Mouse (Mus musculus) lung, postnatal 0 days (tissue): ENCODE results near the gene Treml4. TPM values are rescaled to one million over a fixed set of nuclear protein-coding genes. Genes with fewer than 3 reads are reported as not detected.

Experiments used
- ATAC-seq: fragments of 200-750 bp; cut with Nextera tagmentation; 2 replicates; pipeline ENCODE4 v1.8.0; 2017; ENCODE audit warnings: moderate library complexity
- DNase-seq: peaks from one replicate; pipeline ENCODE4 v3.0.0-alpha.2; 2016; ENCODE audit warnings: low spot score
- H3K27ac ChIP-seq: fragments of 300-500 bp; sonication (generic); 2 replicates; pipeline ENCODE4 v1.5.1; 2014; ENCODE audit warnings: antibody characterized with exemption, mild to moderate bottlenecking, low read length, mixed read lengths
- H3K27me3 ChIP-seq: fragments of 300-500 bp; sonication (generic); replicated peaks from 2 replicates; pipeline ENCODE4 v1.6.1; 2014; ENCODE audit warnings: low read length, mixed read lengths; ENCODE audit not compliant: insufficient read depth
- H3K36me3 ChIP-seq: fragments of 300-500 bp; sonication (generic); 2 replicates; pipeline ENCODE4 v1.6.1; 2014; ENCODE audit warnings: low read length, mixed read lengths; ENCODE audit not compliant: insufficient read depth
- H3K4me1 ChIP-seq: fragments of 300-500 bp; sonication (generic); 2 replicates; pipeline ENCODE4 v1.6.1; 2014; ENCODE audit warnings: antibody characterized with exemption, low read depth, low read length, mixed read lengths; ENCODE audit not compliant: insufficient read depth
- H3K4me2 ChIP-seq: fragments of 300-500 bp; sonication (generic); replicated peaks from 2 replicates; pipeline ENCODE4 v1.6.1; 2014; ENCODE audit warnings: low read depth, mild to moderate bottlenecking, low read length, moderate library complexity, mixed read lengths
- H3K4me3 ChIP-seq: fragments of 300-500 bp; sonication (generic); 2 replicates; pipeline ENCODE4 v1.5.1; 2014; ENCODE audit warnings: low read depth, low read length
- H3K9ac ChIP-seq: fragments of 300-500 bp; sonication (generic); replicated peaks from 2 replicates; pipeline ENCODE4 v1.6.1; 2014; ENCODE audit warnings: low read depth, mild to moderate bottlenecking
- H3K9me3 ChIP-seq: fragments of 300-500 bp; sonication (generic); 2 replicates; pipeline ENCODE4 v1.6.1; 2016; ENCODE audit warnings: low read length, mixed read lengths
- CTCF ChIP-seq: IDR thresholded peaks from 2 replicates; pipeline ENCODE4 v1.5.1; 2016; ENCODE audit warnings: antibody characterized with exemption, mild to moderate bottlenecking
- EP300 ChIP-seq: IDR thresholded peaks from 2 replicates; pipeline ENCODE4 v1.6.1; 2016; ENCODE audit warnings: antibody characterized with exemption, mild to moderate bottlenecking, control low read depth
- WGBS: fragments of 180-500 bp; shearing (Covaris S2); extraction: QIAGEN DNeasy Blood & Tissue Kit; methylation state at CpG from one replicate; pipeline ENCODE4 v1.1.7; 2014; 5-methylcytosine and 5-hydroxymethylcytosine counted together
- polyA plus RNA-seq: library from polyadenylated mRNA; unstranded; fragments of >200 nt; fragmentation: Nextera tagmentation; extraction: Ambion mirVana; gene quantifications from 2 replicates; pipeline ENCODE4 v1.2.1, GENCODE M21; 2015

Treml4 gene
- polyA plus RNA-seq, 1 experiment from 2014 or later: 2.8 TPM

DNA sequence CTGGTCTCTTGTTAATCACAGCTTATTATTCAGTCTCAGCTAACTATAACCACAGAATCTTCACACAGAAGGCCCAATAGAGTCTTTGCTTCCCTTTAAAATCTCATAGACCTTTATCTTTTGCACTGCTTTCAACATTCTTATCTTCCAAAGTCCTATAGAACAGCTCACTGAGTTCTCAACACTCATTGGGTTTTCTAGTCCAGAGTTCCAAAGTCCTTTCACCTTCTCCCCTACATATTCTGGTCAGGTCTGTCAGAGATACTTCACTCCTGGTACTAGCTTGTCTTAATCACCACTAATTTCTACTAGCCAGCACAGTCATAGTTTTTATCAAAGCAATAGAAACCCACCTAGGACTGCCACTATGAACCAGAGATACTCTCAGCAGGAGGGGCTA is 7.5 kb upstream of the Treml4 start:
- DNase-seq: no peak
- TF ChIP-seq EP300: no peak
- no peak for TF ChIP-seq CTCF
- no peaks in the 10 kb centered on the region for H3K4me1 ChIP-seq
- no peaks in the 10 kb centered on the region for H3K27me3 ChIP-seq
- no peak overlapping the region for H3K9ac ChIP-seq
- no peaks in the 10 kb centered on the region for H3K36me3 ChIP-seq
- no peak overlapping the region for H3K4me3 ChIP-seq
- H3K4me2 ChIP-seq: no peak overlapping the region
- H3K27ac ChIP-seq: no peak overlapping the region
- ATAC-seq: no peak
- H3K9me3 ChIP-seq: peaks cover 3% of the 10 kb centered on the region; the same call in 1 of the 2 replicates

- ATAC-seq: no peak
- no peak for TF ChIP-seq CTCF
- no peak for TF ChIP-seq EP300
- no peak for DNase-seq
- peaks cover 3% of the 10 kb centered on the region; the same call in 1 of the 2 replicates for H3K9me3 ChIP-seq
- H3K27ac ChIP-seq: no peak overlapping the region
- H3K36me3 ChIP-seq: no peaks in the 10 kb centered on the region
- no peaks in the 10 kb centered on the region for H3K27me3 ChIP-seq
- H3K9ac ChIP-seq: no peak overlapping the region
- H3K4me2 ChIP-seq: no peak overlapping the region
- no peak overlapping the region for H3K4me3 ChIP-seq
- H3K4me1 ChIP-seq: no peaks in the 10 kb centered on the region
- 55% methylated on average over 2 of the region's 2 CpGs for whole genome bisulfite sequencing
These were observed 2.2 kb upstream of the Treml4 start for GRCm38 (mm10) chr17:48261868-48262267.

DNA sequence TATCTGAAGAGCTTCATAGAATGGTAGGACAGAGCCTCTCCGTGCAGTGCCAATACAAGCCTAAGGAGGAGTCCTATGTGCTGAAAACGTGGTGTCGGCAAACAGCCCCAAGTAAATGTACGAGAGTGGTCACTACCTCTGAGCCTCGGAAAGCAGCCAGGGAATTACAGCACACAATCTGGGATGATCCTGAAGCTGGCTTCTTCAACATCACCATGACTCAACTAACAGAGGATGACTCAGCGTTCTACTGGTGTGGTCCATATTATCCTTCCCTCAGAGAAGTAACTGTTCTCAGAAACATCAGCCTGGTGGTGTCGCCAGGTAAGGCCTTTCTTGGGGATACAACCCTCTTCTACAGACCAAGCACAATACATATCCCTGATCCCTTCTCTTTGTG is 567 bp downstream of the Treml4 start:
- WGBS: 86% methylated on average over 7 of the region's 7 CpGs
- Histone ChIP-seq H3K4me1 (no peaks in the 10 kb centered on the region), H3K27ac (no peak overlapping the region), H3K9ac (no peak overlapping the region), H3K36me3 (no peaks in the 10 kb centered on the region), H3K4me3 (no peak overlapping the region), H3K4me2 (no peak overlapping the region), H3K27me3 (no peaks in the 10 kb centered on the region), H3K9me3 (no peaks in the 10 kb centered on the region)
- no peak for ATAC-seq
- DNase-seq: no peak
- TF ChIP-seq CTCF (no peak), EP300 (no peak)

DNA sequence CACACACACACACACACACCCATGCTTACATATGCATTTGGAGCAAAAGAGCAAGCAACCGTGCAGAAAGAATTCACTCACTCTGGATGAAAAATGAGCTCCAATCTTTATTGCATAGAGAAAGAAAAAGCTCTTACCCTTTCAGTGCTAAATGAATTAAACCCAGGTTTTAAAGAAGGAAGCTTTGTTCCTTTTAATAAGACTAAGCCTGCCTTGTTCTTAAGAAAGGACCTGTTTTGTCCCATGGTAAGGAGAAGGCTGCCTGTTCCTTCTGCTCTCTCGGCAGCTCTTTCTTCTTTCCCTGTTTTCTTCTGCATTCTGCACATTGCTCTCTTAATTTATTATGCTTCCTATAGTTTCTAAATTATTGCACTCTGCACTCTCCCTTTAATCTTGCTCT is 2.0 kb downstream of the Treml4 start:
- DNase-seq: no peak
- Histone ChIP-seq H3K27ac (no peak overlapping the region), H3K4me2 (no peak overlapping the region), H3K4me3 (no peak overlapping the region), H3K27me3 (no peaks in the 10 kb centered on the region), H3K36me3 (no peaks in the 10 kb centered on the region), H3K9ac (no peak overlapping the region), H3K4me1 (no peaks in the 10 kb centered on the region), H3K9me3 (no peaks in the 10 kb centered on the region)
- TF ChIP-seq EP300 (no peak), CTCF (no peak)
- no peak for ATAC-seq
- 33% methylated on average over 2 of the region's 2 CpGs for WGBS

- Histone ChIP-seq H3K36me3 (no peaks in the 10 kb centered on the region), H3K9ac (no peak overlapping the region), H3K9me3 (no peaks in the 10 kb centered on the region), H3K4me2 (no peak overlapping the region), H3K27ac (no peak overlapping the region), H3K27me3 (no peaks in the 10 kb centered on the region), H3K4me1 (no peaks in the 10 kb centered on the region), H3K4me3 (no peak overlapping the region)
- ATAC-seq (no peak), DNase-seq (no peak)
- WGBS: 29% methylated on average over 2 of the region's 2 CpGs
- TF ChIP-seq EP300 (no peak), CTCF (no peak)
These were observed 2.7 kb downstream of the Treml4 start for GRCm38 (mm10) chr17:48266610-48267304.

GRCm38 (mm10) chr17:48267591-48267990 is 3.5 kb downstream of the Treml4 start:
- Histone ChIP-seq H3K27ac (no peak overlapping the region), H3K27me3 (no peaks in the 10 kb centered on the region), H3K36me3 (no peaks in the 10 kb centered on the region), H3K9ac (no peak overlapping the region), H3K4me3 (no peak overlapping the region), H3K4me2 (no peak overlapping the region), H3K9me3 (no peaks in the 10 kb centered on the region), H3K4me1 (no peaks in the 10 kb centered on the region)
- 83% methylated on average over 1 of the region's 1 CpGs for WGBS
- ATAC-seq: no peak
- no peak for DNase-seq
- no peak for TF ChIP-seq CTCF
- no peak for TF ChIP-seq EP300

DNA sequence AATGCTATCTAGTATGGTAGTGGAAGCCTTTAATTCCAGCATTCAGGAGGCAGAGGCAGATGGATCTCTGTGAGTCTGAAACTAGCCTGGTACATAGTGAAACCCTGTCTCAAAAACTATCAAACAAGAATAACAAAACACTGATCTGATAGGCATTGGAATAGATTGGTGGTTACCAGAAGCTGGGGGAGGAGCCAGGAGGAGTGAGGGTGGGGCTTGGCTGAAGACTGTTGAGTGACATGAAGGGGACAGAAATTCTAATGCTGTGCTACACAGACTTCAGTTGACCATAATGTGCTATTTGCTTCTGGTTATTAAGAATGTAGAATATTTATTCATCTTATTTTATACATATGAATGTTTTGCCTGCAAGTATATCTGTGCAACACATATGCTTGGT is 4.2 kb downstream of the Treml4 start:
- no peak overlapping the region for H3K9ac ChIP-seq
- ATAC-seq (no peak), DNase-seq (no peak)
- H3K4me2 ChIP-seq: no peak overlapping the region
- H3K9me3 ChIP-seq: no peaks in the 10 kb centered on the region
- no peaks in the 10 kb centered on the region for H3K36me3 ChIP-seq
- no peak overlapping the region for H3K27ac ChIP-seq
- TF ChIP-seq CTCF (no peak), EP300 (no peak)
- no peaks in the 10 kb centered on the region for H3K4me1 ChIP-seq
- H3K4me3 ChIP-seq: no peak overlapping the region
- H3K27me3 ChIP-seq: no peaks in the 10 kb centered on the region
